Mouse (Mus musculus) MEL (cell line): Measurements from ENCODE around the gene Pard3. TPM values are rescaled to one million over a fixed set of nuclear protein-coding genes. Genes with fewer than 3 reads are reported as not detected.

ENCODE experiments used
- DNase-seq: peaks from one replicate; pipeline ENCODE4 v3.0.0; 2011; ENCODE audit warnings: low read depth, low spot score
- H3K27ac ChIP-seq: 2 replicates; pipeline ENCODE4 v1.5.1; 2012; ENCODE audit warnings: low read depth, mild to moderate bottlenecking, control low read depth, low read length, moderate library complexity; ENCODE audit not compliant: control insufficient read depth
- H3K27me3 ChIP-seq, 2 experiments: fragments of 150-350 bp in 1 of 2; sonication (generic) in 1 of 2; 2 replicates each; pipeline ENCODE4 v1.6.1; 2012; ENCODE audit warnings: low read length in 2 of 2, mild to moderate bottlenecking in 2 of 2, improper control_type of control experiment in 1 of 2, moderate library complexity in 1 of 2; ENCODE audit not compliant: insufficient read depth in 2 of 2, control insufficient read depth in 1 of 2
- H3K36me3 ChIP-seq, 2 experiments: 2 replicates each; pipeline ENCODE4 v1.6.1; 2012 to 2014; ENCODE audit warnings: low read length in 2 of 2, improper control_type of control experiment in 1 of 2, inconsistent platforms in 1 of 2, mild to moderate bottlenecking in 1 of 2; ENCODE audit not compliant: insufficient read depth in 2 of 2, control insufficient read depth in 1 of 2
- H3K4me1 ChIP-seq, 2 experiments: fragments of 150-350 bp in 1 of 2; sonication (generic) in 1 of 2; 2 replicates each; pipeline ENCODE4 v1.6.1; 2012; ENCODE audit warnings: low read length in 2 of 2, improper control_type of control experiment in 1 of 2, mild to moderate bottlenecking in 1 of 2; ENCODE audit not compliant: insufficient read depth in 2 of 2, control insufficient read depth in 1 of 2
- H3K4me3 ChIP-seq, 2 experiments: fragments of 150-350 bp in 1 of 2; sonication (generic) in 1 of 2; 2 replicates each; pipeline ENCODE4 v1.5.1; 2012; ENCODE audit warnings: low read depth in 2 of 2, low read length in 2 of 2, mild to moderate bottlenecking in 2 of 2, moderate library complexity in 2 of 2, control low read depth in 1 of 2, improper control_type of control experiment in 1 of 2; ENCODE audit not compliant: control insufficient read depth in 1 of 2, insufficient read depth in 1 of 2
- H3K79me2 ChIP-seq: 2 replicates; pipeline ENCODE4 v1.6.1; 2012; ENCODE audit warnings: mild to moderate bottlenecking, low read length, moderate library complexity; ENCODE audit not compliant: control insufficient read depth, poor library complexity, insufficient read depth
- H3K9ac ChIP-seq: 2 replicates; pipeline ENCODE4 v1.6.1; 2012; ENCODE audit warnings: low read depth, mild to moderate bottlenecking, control low read depth, low read length, moderate library complexity; ENCODE audit not compliant: control insufficient read depth, poor library complexity, severe bottlenecking
- H3K9me3 ChIP-seq: fragments of 150-350 bp; sonication (generic); replicated peaks from 2 replicates; pipeline ENCODE4 v1.6.1; 2012; ENCODE audit warnings: mild to moderate bottlenecking, low read length, improper control_type of control experiment, moderate library complexity; ENCODE audit not compliant: insufficient read depth
- BHLHE40 ChIP-seq: IDR thresholded peaks from 2 replicates; pipeline ENCODE4 v1.6.1; 2012; ENCODE audit warnings: low read depth, mild to moderate bottlenecking, inconsistent platforms, low read length, improper control_type of control experiment, borderline replicate concordance
- CHD1 ChIP-seq: IDR thresholded peaks from 2 replicates; pipeline ENCODE4 v1.6.1; 2012; ENCODE audit warnings: low read depth, mild to moderate bottlenecking, inconsistent platforms, low read length, improper control_type of control experiment
- EP300 ChIP-seq, 2 experiments: IDR thresholded peaks; 2 replicates each; pipeline ENCODE4 v1.6.1; 2011; ENCODE audit warnings: improper control_type of control experiment in 2 of 2, low read length in 2 of 2, low read depth in 1 of 2, mild to moderate bottlenecking in 1 of 2
- ETS1 ChIP-seq: IDR thresholded peaks from 2 replicates; pipeline ENCODE4 v1.6.1; 2012; ENCODE audit warnings: low read depth, mild to moderate bottlenecking, inconsistent platforms, low read length, improper control_type of control experiment, moderate library complexity
- GABPA ChIP-seq: IDR thresholded peaks from 2 replicates; pipeline ENCODE4 v1.6.1; 2012; ENCODE audit warnings: low read depth, mild to moderate bottlenecking, inconsistent platforms, low read length, improper control_type of control experiment, moderate library complexity
- GATA1 ChIP-seq: IDR thresholded peaks from 2 replicates; pipeline ENCODE4 v1.6.1; 2011; ENCODE audit warnings: low read depth, low read length, improper control_type of control experiment
- JUND ChIP-seq: IDR thresholded peaks from 2 replicates; pipeline ENCODE4 v1.6.1; 2011; ENCODE audit warnings: low read depth, mild to moderate bottlenecking, improper control_type of control experiment, low read length
- MAX ChIP-seq: IDR thresholded peaks from 2 replicates; pipeline ENCODE4 v1.6.1; 2011; ENCODE audit warnings: low read length, improper control_type of control experiment
- MEF2A ChIP-seq: IDR thresholded peaks from 2 replicates; pipeline ENCODE4 v1.6.1; 2014; ENCODE audit warnings: low read depth, mild to moderate bottlenecking, inconsistent platforms, low read length, improper control_type of control experiment; ENCODE audit not compliant: poor library complexity, insufficient replicate concordance, severe bottlenecking; ENCODE audit errors: extremely low read depth
- MYC ChIP-seq: IDR thresholded peaks from 2 replicates; pipeline ENCODE4 v1.6.1; 2011; ENCODE audit warnings: low read depth, mild to moderate bottlenecking, low read length, improper control_type of control experiment, moderate library complexity
- NELFE ChIP-seq: IDR thresholded peaks from 2 replicates; pipeline ENCODE4 v1.6.1; 2011; ENCODE audit warnings: low read depth, low read length, improper control_type of control experiment
- NRF1 ChIP-seq: IDR thresholded peaks from 2 replicates; pipeline ENCODE4 v1.6.1; 2014; ENCODE audit warnings: low read depth, mild to moderate bottlenecking, inconsistent platforms, low read length, improper control_type of control experiment, moderate library complexity; ENCODE audit not compliant: poor library complexity, insufficient read depth, severe bottlenecking
- POLR2A ChIP-seq, 2 experiments: IDR thresholded peaks; 2 replicates each; pipeline ENCODE4 v1.6.1; 2011 to 2012; ENCODE audit warnings: low read length in 2 of 2, mild to moderate bottlenecking in 2 of 2, control low read depth in 1 of 2, improper control_type of control experiment in 1 of 2, low read depth in 1 of 2, moderate library complexity in 1 of 2; ENCODE audit not compliant: control insufficient read depth in 1 of 2, insufficient read depth in 1 of 2, poor library complexity in 1 of 2
- POLR2AphosphoS2 ChIP-seq: IDR thresholded peaks from 2 replicates; pipeline ENCODE4 v1.6.1; 2011; ENCODE audit warnings: low read length, improper control_type of control experiment
- RAD21 ChIP-seq: IDR thresholded peaks from 2 replicates; pipeline ENCODE4 v1.6.1; 2011; ENCODE audit warnings: mild to moderate bottlenecking, low read depth, low read length, improper control_type of control experiment
- SIN3A ChIP-seq: IDR thresholded peaks from 2 replicates; pipeline ENCODE4 v1.6.1; 2012; ENCODE audit warnings: low read length, improper control_type of control experiment, inconsistent platforms
- SMC3 ChIP-seq: IDR thresholded peaks from 2 replicates; pipeline ENCODE4 v1.6.1; 2011; ENCODE audit warnings: low read depth, low read length, improper control_type of control experiment
- TAL1 ChIP-seq: IDR thresholded peaks from 2 replicates; pipeline ENCODE4 v1.6.1; 2012; ENCODE audit warnings: mild to moderate bottlenecking, inconsistent platforms, low read length, moderate library complexity, mixed read lengths
- TCF12 ChIP-seq: IDR thresholded peaks from 2 replicates; pipeline ENCODE4 v1.6.1; 2014; ENCODE audit warnings: low read depth, mild to moderate bottlenecking, inconsistent platforms, low read length, improper control_type of control experiment, moderate library complexity
- UBTF ChIP-seq: IDR thresholded peaks from 2 replicates; pipeline ENCODE4 v1.6.1; 2012; ENCODE audit warnings: low read depth, mild to moderate bottlenecking, inconsistent platforms, low read length, improper control_type of control experiment, moderate library complexity, borderline replicate concordance; ENCODE audit not compliant: insufficient read depth
- USF2 ChIP-seq, 2 experiments: IDR thresholded peaks; 2 replicates each; pipeline ENCODE4 v1.6.1; 2011 to 2012; ENCODE audit warnings: improper control_type of control experiment in 2 of 2, low read length in 2 of 2, borderline replicate concordance in 1 of 2, inconsistent platforms in 1 of 2, low read depth in 1 of 2, mild to moderate bottlenecking in 1 of 2; ENCODE audit not compliant: insufficient read depth in 1 of 2
- ZC3H11A ChIP-seq: IDR thresholded peaks from 2 replicates; pipeline ENCODE4 v1.6.1; 2012; ENCODE audit warnings: low read depth, mild to moderate bottlenecking, inconsistent platforms, low read length, improper control_type of control experiment
- ZNF384 ChIP-seq: IDR thresholded peaks from 2 replicates; pipeline ENCODE4 v1.6.1; 2012; ENCODE audit warnings: low read depth, mild to moderate bottlenecking, inconsistent platforms, low read length, improper control_type of control experiment
- polyA plus RNA-seq, 2 experiments: library from polyadenylated mRNA; stranded (reverse) in 1 of 2; unstranded in 1 of 2; fragments of >175 nt in 1 of 2; fragments of >200 nt in 1 of 2; gene quantifications; 2 replicates each; pipeline versions ENCODE4 v1.2.1 to v1.2.4; 2012; ENCODE audit warnings: low replicate concordance in 2 of 2, low read depth in 1 of 2; ENCODE audit not compliant: insufficient read length in 2 of 2, insufficient read depth in 1 of 2, missing spikeins in 1 of 2
- total RNA-seq: library from RNA; depleted of rRNA; stranded (reverse); fragments of 300-350 nt; gene quantifications from 2 replicates; pipeline ENCODE4 v1.2.3, GENCODE M21; 2012

The Pard3 gene
- total and polyA plus RNA-seq, 3 experiments: not detected

DNA sequence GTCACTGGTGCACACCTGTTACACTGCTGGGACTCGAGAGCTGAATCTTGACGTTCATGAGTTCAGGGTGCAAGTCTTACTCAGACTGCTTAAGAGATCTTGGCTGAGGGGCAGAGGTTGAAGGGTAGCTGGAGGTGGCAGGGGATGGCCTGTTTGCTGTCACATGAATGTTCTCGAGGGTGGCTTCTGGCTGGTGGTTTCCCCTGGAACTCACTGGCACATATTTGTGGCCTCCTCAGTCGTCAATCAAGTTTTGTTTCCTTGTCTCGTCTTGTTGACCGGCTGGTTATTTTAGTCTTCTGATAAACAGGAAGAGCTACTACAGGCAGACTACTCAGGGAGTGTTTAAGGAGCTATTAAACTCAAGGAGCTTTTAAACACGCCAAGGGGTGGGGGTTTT is 79.9 kb downstream of the Pard3 start:
- Histone ChIP-seq H3K79me2 (no peaks in the 10 kb centered on the region), H3K9ac (no peak overlapping the region), H3K4me1 (no peaks in the 10 kb centered on the region), H3K36me3 (no peaks in the 10 kb centered on the region), H3K9me3 (no peaks in the 10 kb centered on the region), H3K27ac (no peak overlapping the region), H3K4me3 (no peak overlapping the region), H3K27me3 (no peaks in the 10 kb centered on the region; a peak in 1 of 4 replicates)
- no peak for DNase-seq
- TF ChIP-seq USF2 (IDR thresholded peaks at IDR 0.05; ENCODE audit: borderline replicate concordance in 1 of 2, insufficient read depth in 1 of 2, low read depth in 1 of 2, low read length in 2 of 2) (no peak), TCF12 (no peak), GATA1 (no peak), EP300 (IDR thresholded peaks at IDR 0.05; ENCODE audit: low read depth in 1 of 2, low read length in 2 of 2) (no peak), CHD1 (no peak), POLR2A (IDR thresholded peaks at IDR 0.05; ENCODE audit: control insufficient read depth in 1 of 2, insufficient read depth in 1 of 2, low read depth in 1 of 2, low read length in 2 of 2, poor library complexity in 1 of 2) (no peak)

DNA sequence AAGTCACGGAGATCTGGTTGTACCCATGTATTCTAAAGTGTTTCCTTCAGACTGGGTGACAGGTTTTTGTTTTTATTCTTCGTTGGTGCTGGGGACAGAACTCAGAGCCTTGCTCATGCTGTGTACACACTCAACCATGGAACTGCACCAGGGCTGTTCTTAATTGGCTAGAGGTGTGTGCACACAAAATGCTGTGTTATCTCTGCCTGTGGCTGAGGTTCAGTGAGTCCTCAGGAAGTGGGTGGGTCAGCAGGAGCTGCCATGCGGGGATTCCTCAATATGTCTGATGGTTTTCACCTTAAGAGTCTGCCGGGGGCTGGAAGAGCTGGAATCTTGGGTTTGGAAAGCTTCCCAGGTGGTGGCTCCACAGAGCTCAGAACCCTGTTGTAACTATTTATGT is 80.9 kb downstream of the Pard3 start:
- no peak for DNase-seq

DNA sequence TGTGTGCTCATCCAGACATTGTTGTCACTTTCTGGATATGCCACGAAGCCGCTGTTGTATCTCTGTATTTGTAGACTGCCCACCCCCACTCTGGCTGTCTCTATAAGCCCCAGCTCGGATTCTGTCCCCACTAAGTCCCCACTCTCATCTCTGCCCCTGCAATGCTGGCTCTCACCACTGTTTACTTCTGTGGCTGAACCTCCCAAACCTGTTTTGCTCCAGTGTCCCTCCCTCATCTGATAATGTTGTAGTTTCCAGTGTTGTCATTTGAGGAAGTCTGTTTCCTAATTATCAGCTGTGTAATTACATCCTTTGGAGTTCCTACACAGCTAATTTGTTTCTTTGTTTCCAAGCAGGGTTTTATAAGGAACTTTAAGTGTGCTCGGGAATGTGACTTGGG is 81.4 kb downstream of the Pard3 start:
- no peaks in the 10 kb centered on the region; a peak in 1 of 4 replicates for H3K27me3 ChIP-seq
- no peaks in the 10 kb centered on the region for H3K9me3 ChIP-seq
- H3K27ac ChIP-seq: no peak overlapping the region
- no peak overlapping the region for H3K9ac ChIP-seq
- no peaks in the 10 kb centered on the region for H3K79me2 ChIP-seq
- TF ChIP-seq ETS1 (no peak), GABPA (no peak), POLR2A (IDR thresholded peaks at IDR 0.05; ENCODE audit: control insufficient read depth in 1 of 2, insufficient read depth in 1 of 2, low read depth in 1 of 2, low read length in 2 of 2, poor library complexity in 1 of 2) (no peak), MAX (no peak), SMC3 (no peak), UBTF (no peak), BHLHE40 (no peak), TCF12 (no peak), JUND (no peak), POLR2AphosphoS2 (no peak), ZC3H11A (no peak), NELFE (no peak)
- DNase-seq: no peak
- H3K4me1 ChIP-seq: no peaks in the 10 kb centered on the region
- no peaks in the 10 kb centered on the region for H3K36me3 ChIP-seq
- H3K4me3 ChIP-seq: no peak overlapping the region

More for the DNA sequence above, 80.9 kb downstream of the Pard3 start:
- no peak for TF ChIP-seq MYC
- no peak for TF ChIP-seq SIN3A
- no peak for TF ChIP-seq SMC3
- TF ChIP-seq ZC3H11A: no peak
- no peak for TF ChIP-seq RAD21
- no peak for TF ChIP-seq JUND
- TF ChIP-seq NRF1: no peak
- TF ChIP-seq MEF2A: no peak
- TF ChIP-seq ZNF384: no peak
- no peak for TF ChIP-seq CHD1
- TF ChIP-seq BHLHE40: no peak
- no peak for TF ChIP-seq TAL1
- TF ChIP-seq, all 39 proteins: peak for 0
- no peak overlapping the region for H3K9ac ChIP-seq
- H3K9me3 ChIP-seq: no peaks in the 10 kb centered on the region
- H3K79me2 ChIP-seq: no peaks in the 10 kb centered on the region
- H3K4me3 ChIP-seq: no peak overlapping the region
- no peaks in the 10 kb centered on the region; a peak in 1 of 4 replicates for H3K27me3 ChIP-seq
- no peak overlapping the region for H3K27ac ChIP-seq
- H3K36me3 ChIP-seq: no peaks in the 10 kb centered on the region
- H3K4me1 ChIP-seq: no peaks in the 10 kb centered on the region
